Mouse (Mus musculus) kidney, postnatal 36 days (tissue): ENCODE data around the gene Fdxacb1.

ENCODE experiments used
- DNase-seq, 2 experiments: peaks; one replicate each; pipeline ENCODE4 v3.0.0; 2021 to 2022; ENCODE audit warnings: mixed read lengths in 2 of 2

Fdxacb1 gene

GRCm38 (mm10) chr9:50809146-50809545 lies 41.1 kb downstream of the Fdxacb1 start:
- DNase-seq = no peak

- DNase-seq = no peak
These were observed 43.2 kb downstream of the Fdxacb1 start for GRCm38 (mm10) chr9:50811187-50811586.

GRCm38 (mm10) chr9:50811746-50812145 lies 43.7 kb downstream of the Fdxacb1 start:
- DNase-seq = no peak

GRCm38 (mm10) chr9:50813796-50814195 lies 45.8 kb downstream of the Fdxacb1 start:
- DNase-seq = no peak

- DNase-seq = no peak
These were observed 47.6 kb downstream of the Fdxacb1 start for GRCm38 (mm10) chr9:50815666-50816065.

GRCm38 (mm10) chr9:50816512-50816911 lies 48.5 kb downstream of the Fdxacb1 start:
- DNase-seq = no peak

- DNase-seq = no peak
These were observed 50.0 kb downstream of the Fdxacb1 start for GRCm38 (mm10) chr9:50818050-50818449.

- DNase-seq = no peak
These were observed 51.7 kb downstream of the Fdxacb1 start for GRCm38 (mm10) chr9:50819716-50820115.

GRCm38 (mm10) chr9:50821651-50822050 lies 53.6 kb downstream of the Fdxacb1 start:
- DNase-seq = no peak

GRCm38 (mm10) chr9:50822216-50822615 lies 54.2 kb downstream of the Fdxacb1 start:
- no peak for DNase-seq
